Mouse (Mus musculus): ENCODE measurements around the gene Axdnd1. TPM values are rescaled to one million over a fixed set of nuclear protein-coding genes. Genes with fewer than 3 reads are reported as not detected.
"Not testable (repeated sequence)": the region's sequence is repeated elsewhere in the genome, so short reads cannot be mapped to it uniquely, and the experiment has no call there.

Axdnd1 gene
- polyA plus RNA-seq, 1 experiment from 2014 or later = 0.22 TPM

- H3K27me3 ChIP-seq = peaks cover 62% of the 10 kb centered on the region
- H3K36me3 ChIP-seq = no peaks in the 10 kb centered on the region
- peak; percentile 88 for ATAC-seq (replicated peaks; ENCODE audit: low FRiP score)
- under 1% methylated on average over 71 of the region's 85 CpGs for WGBS
- peak within 1 kb of the TSS; percentile 63 for H3K4me3 ChIP-seq (replicated peaks)
- peak within 1 kb of the TSS; percentile 92 for H3K4me2 ChIP-seq
- no peaks in the 10 kb centered on the region for H3K9me3 ChIP-seq (replicated peaks)
- H3K9ac ChIP-seq = peak within 1 kb of the TSS; percentile 44; the same call in 1 of the 2 replicates
- no peak within 1 kb of the TSS for H3K27ac ChIP-seq
- H3K4me1 ChIP-seq = peaks cover 10% of the 10 kb centered on the region; the same call in 1 of the 2 replicates
Measured at GRCm38 (mm10) chr1:156302911-156303749, 117.8 kb downstream of the Axdnd1 start, which contains the start of gene Tdrd5. Gene Tdrd5 (minus strand): TSS chr1:156303664.

GRCm38 (mm10) chr1:156290016-156290415, 130.9 kb downstream of the Axdnd1 start:
- no peak for ATAC-seq (replicated peaks; ENCODE audit: low FRiP score)
- Histone ChIP-seq H3K4me2 (no peak overlapping the region), H3K9ac (no peak overlapping the region), H3K4me1 (no peaks in the 10 kb centered on the region), H3K4me3 (replicated peaks) (no peak overlapping the region), H3K36me3 (no peaks in the 10 kb centered on the region), H3K27me3 (no peaks in the 10 kb centered on the region), H3K27ac (no peak overlapping the region), H3K9me3 (replicated peaks) (no peaks in the 10 kb centered on the region)
- WGBS = 93% methylated on average over 6 of the region's 6 CpGs

- not testable (repeated sequence) for ATAC-seq (replicated peaks; ENCODE audit: low FRiP score); H3K4me1 ChIP-seq; H3K27me3 ChIP-seq; H3K9me3 ChIP-seq (replicated peaks); H3K4me3 ChIP-seq (replicated peaks); H3K27ac ChIP-seq; H3K4me2 ChIP-seq; H3K36me3 ChIP-seq; H3K9ac ChIP-seq
- 74% methylated on average over 10 of the region's 10 CpGs for WGBS
Measured at GRCm38 (mm10) chr1:156289222-156289587, 131.8 kb downstream of the Axdnd1 start.

GRCm38 (mm10) chr1:156288556-156289221, 132.3 kb downstream of the Axdnd1 start:
- no peak overlapping the region for H3K4me2 ChIP-seq

GRCm38 (mm10) chr1:156285541-156285896, 135.4 kb downstream of the Axdnd1 start:
- 83% methylated on average over 5 of the region's 5 CpGs for WGBS

More at GRCm38 (mm10) chr1:156288556-156289221, 132.3 kb downstream of the Axdnd1 start:
- no peak overlapping the region for H3K27ac ChIP-seq
- no peaks in the 10 kb centered on the region for H3K4me1 ChIP-seq
- no peak overlapping the region for H3K9ac ChIP-seq
- H3K9me3 ChIP-seq (replicated peaks) = no peaks in the 10 kb centered on the region
- H3K27me3 ChIP-seq = no peaks in the 10 kb centered on the region
- H3K4me3 ChIP-seq (replicated peaks) = no peak overlapping the region
- no peaks in the 10 kb centered on the region for H3K36me3 ChIP-seq
- 76% methylated on average over 9 of the region's 9 CpGs for WGBS
- no peak for ATAC-seq (replicated peaks; ENCODE audit: low FRiP score)

GRCm38 (mm10) chr1:156284851-156285540, 136.0 kb downstream of the Axdnd1 start:
- 43% methylated on average over 9 of the region's 9 CpGs for WGBS
- no peak overlapping the region for H3K4me2 ChIP-seq
- H3K4me3 ChIP-seq (replicated peaks) = no peak overlapping the region
- H3K9ac ChIP-seq = no peak overlapping the region
- H3K4me1 ChIP-seq = no peaks in the 10 kb centered on the region
- no peaks in the 10 kb centered on the region for H3K9me3 ChIP-seq (replicated peaks)
- H3K27ac ChIP-seq = no peak overlapping the region
- H3K27me3 ChIP-seq = no peaks in the 10 kb centered on the region
- ATAC-seq (replicated peaks; ENCODE audit: low FRiP score) = no peak
- H3K36me3 ChIP-seq = no peaks in the 10 kb centered on the region

More at GRCm38 (mm10) chr1:156285541-156285896, 135.4 kb downstream of the Axdnd1 start:
- Histone ChIP-seq H3K27ac (no peak overlapping the region), H3K9ac (no peak overlapping the region), H3K27me3 (no peaks in the 10 kb centered on the region), H3K4me2 (no peak overlapping the region), H3K9me3 (replicated peaks) (no peaks in the 10 kb centered on the region), H3K36me3 (no peaks in the 10 kb centered on the region), H3K4me3 (replicated peaks) (no peak overlapping the region), H3K4me1 (no peaks in the 10 kb centered on the region)
- ATAC-seq (replicated peaks; ENCODE audit: low FRiP score) = no peak

GRCm38 (mm10) chr1:156284207-156284606, 136.8 kb downstream of the Axdnd1 start:
- no peak for ATAC-seq (replicated peaks; ENCODE audit: low FRiP score)
- Histone ChIP-seq H3K9me3 (replicated peaks) (no peaks in the 10 kb centered on the region), H3K36me3 (no peaks in the 10 kb centered on the region), H3K27me3 (no peaks in the 10 kb centered on the region), H3K4me1 (no peaks in the 10 kb centered on the region), H3K9ac (no peak overlapping the region), H3K4me3 (replicated peaks) (no peak overlapping the region), H3K4me2 (no peak overlapping the region), H3K27ac (no peak overlapping the region)
- WGBS = 72% methylated on average over 10 of the region's 10 CpGs

- Histone ChIP-seq H3K4me1 (no peaks in the 10 kb centered on the region), H3K9me3 (replicated peaks) (no peaks in the 10 kb centered on the region), H3K27me3 (no peaks in the 10 kb centered on the region), H3K27ac (no peak overlapping the region), H3K4me3 (replicated peaks) (no peak overlapping the region), H3K4me2 (no peak overlapping the region), H3K9ac (no peak overlapping the region), H3K36me3 (no peaks in the 10 kb centered on the region)
- WGBS = 80% methylated on average over 7 of the region's 7 CpGs
- ATAC-seq (replicated peaks; ENCODE audit: low FRiP score) = no peak
Measured at GRCm38 (mm10) chr1:156280131-156280530, 140.8 kb downstream of the Axdnd1 start.

GRCm38 (mm10) chr1:156273647-156274046, 147.3 kb downstream of the Axdnd1 start:
- H3K36me3 ChIP-seq = no peaks in the 10 kb centered on the region
- H3K27ac ChIP-seq = no peak overlapping the region
- no peak overlapping the region for H3K4me3 ChIP-seq (replicated peaks)
- no peak overlapping the region for H3K9ac ChIP-seq
- H3K27me3 ChIP-seq = no peaks in the 10 kb centered on the region
- H3K4me1 ChIP-seq = no peaks in the 10 kb centered on the region
- WGBS = 64% methylated on average over 7 of the region's 7 CpGs
- H3K9me3 ChIP-seq (replicated peaks) = no peaks in the 10 kb centered on the region
- ATAC-seq (replicated peaks; ENCODE audit: low FRiP score) = no peak
- H3K4me2 ChIP-seq = no peak overlapping the region

Other genes with a start within 250 kb of the Axdnd1 start
- 0.91 and 1.5 TPM in 2 replicates for gene Fam163a, start 216.1 kb downstream of the Axdnd1 start, polyA plus RNA-seq (2015; fragmentation: Nextera tagmentation; extraction: Ambion mirVana)
- gene Tdrd5, start 117.5 kb downstream of the Axdnd1 start, polyA plus RNA-seq (2015; fragmentation: Nextera tagmentation; extraction: Ambion mirVana) = 2.8 and 2.9 TPM in 2 replicates
- gene Nphs2, start 110.4 kb downstream of the Axdnd1 start, polyA plus RNA-seq (2015; fragmentation: Nextera tagmentation; extraction: Ambion mirVana) = 31.1 and 33.6 TPM in 2 replicates
- gene Gm2000, start 55.1 kb downstream of the Axdnd1 start, polyA plus RNA-seq (2015; fragmentation: Nextera tagmentation; extraction: Ambion mirVana) = 847 and 878 TPM in 2 replicates
- gene Soat1, start 53.2 kb upstream of the Axdnd1 start, polyA plus RNA-seq (2015; fragmentation: Nextera tagmentation; extraction: Ambion mirVana) = 40.2 and 52.1 TPM in 2 replicates
- gene Gm10031, start 102.9 kb upstream of the Axdnd1 start, polyA plus RNA-seq (2015; fragmentation: Nextera tagmentation; extraction: Ambion mirVana) = 0.42 and 0.72 TPM in 2 replicates
- gene Abl2, start 137.6 kb upstream of the Axdnd1 start, polyA plus RNA-seq (2015; fragmentation: Nextera tagmentation; extraction: Ambion mirVana) = 4.4 and 5.2 TPM in 2 replicates